Mouse (Mus musculus): ENCODE measurements around the gene Ect2l.
"Not testable (repeated sequence)": the region's sequence is repeated elsewhere in the genome, so short reads cannot be mapped to it uniquely, and the experiment has no call there.

- TF ChIP-seq CTCF (IDR thresholded peaks at IDR 0.05; ENCODE audit: low read depth); EP300 (optimal IDR thresholded peaks at IDR 0.05): not testable (repeated sequence)
Measured at GRCm38 (mm10) chr10:18138853-18139503, 71.7 kb downstream of the Ect2l start.
